Mouse (Mus musculus): ENCODE measurements around the gene Prkag2.

DNA sequence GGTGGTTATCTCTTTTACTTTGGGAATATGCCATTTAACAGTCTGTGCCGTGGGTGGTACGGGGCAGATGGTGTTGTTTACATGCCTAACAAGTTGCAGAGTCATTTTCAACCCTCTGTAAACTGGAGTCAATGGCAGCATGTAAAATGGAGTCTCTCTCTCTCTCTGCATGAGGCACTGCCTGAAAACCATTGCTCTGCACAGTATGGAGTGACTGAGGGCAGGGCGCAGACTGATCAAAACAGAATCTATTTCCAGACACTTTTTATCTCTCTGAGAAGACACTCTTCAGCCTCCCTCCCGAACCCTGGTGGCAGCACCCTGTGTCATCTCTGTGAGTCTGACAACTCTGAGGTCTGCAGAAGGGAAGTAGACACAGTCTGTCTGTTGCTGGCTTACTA lies 69.0 kb downstream of the Prkag2 start:
- TF ChIP-seq POLR2A (IDR thresholded peaks at IDR 0.05; ENCODE audit: borderline replicate concordance, control insufficient read depth, low read depth, low read length) (no peak), CTCF (IDR thresholded peaks at IDR 0.05; ENCODE audit: control insufficient read depth, insufficient read depth, low read length) (no peak)

All from bone marrow, adult 2 months (tissue).